Mouse (Mus musculus): ENCODE results near the gene Lpin3. TPM values are rescaled to one million over a fixed set of nuclear protein-coding genes. Genes with fewer than 3 reads are reported as not detected.

Gene Lpin3
- total RNA-seq, 2 experiments from 2014 or later: 12.9 to 46.6 TPM

GRCm38 (mm10) chr2:160884830-160885229 is 4.4 kb downstream of the Lpin3 start:
- DNase-seq (ENCODE audit: low spot score in 2 of 2): peak; percentile 51 to 56

DNA sequence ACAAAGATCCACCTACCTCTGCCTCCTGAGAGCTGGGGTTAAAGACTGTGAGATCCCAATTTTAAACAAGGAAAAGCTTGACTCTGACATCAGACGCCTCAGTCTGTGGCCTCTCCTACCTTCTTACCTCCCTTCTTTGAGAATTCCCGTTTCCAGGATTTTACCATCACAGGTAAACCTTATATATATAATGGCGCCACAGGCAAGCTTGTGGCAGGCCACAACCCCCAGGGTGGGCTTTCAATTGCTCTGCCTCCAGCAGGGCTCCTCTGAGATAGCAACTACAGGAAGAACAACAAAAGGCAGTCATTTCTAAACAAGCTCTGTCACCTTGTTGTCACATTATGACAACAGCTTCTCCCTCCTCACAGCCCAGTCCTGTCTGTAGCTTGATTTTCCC is 5.8 kb downstream of the Lpin3 start:
- DNase-seq (ENCODE audit: low spot score in 2 of 2): no peak

DNA sequence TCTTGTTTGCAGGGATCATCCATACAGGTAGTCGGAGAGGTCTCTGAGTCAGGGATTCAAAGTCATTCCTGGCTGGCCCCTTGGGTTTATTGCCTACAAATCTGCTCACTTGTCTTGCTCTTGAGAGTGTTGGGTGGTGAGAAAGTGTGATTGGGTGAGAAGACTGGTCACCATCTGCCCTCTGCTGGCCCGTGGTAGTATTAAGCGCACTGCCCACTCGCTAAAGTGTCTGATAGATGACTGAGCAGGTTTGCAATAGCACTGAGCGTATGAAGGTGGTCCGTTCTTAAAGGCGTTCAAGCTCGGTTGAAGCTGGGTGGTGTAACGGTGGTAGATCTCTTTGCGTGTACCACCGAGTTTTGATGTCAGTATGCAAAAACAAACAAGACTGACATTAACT is 6.8 kb downstream of the Lpin3 start:
- peak; percentile 77 for DNase-seq (ENCODE audit: low spot score in 2 of 2)

- no peak for DNase-seq (ENCODE audit: low spot score in 2 of 2)
Measured at GRCm38 (mm10) chr2:160887859-160888258, 7.4 kb downstream of the Lpin3 start.

DNA sequence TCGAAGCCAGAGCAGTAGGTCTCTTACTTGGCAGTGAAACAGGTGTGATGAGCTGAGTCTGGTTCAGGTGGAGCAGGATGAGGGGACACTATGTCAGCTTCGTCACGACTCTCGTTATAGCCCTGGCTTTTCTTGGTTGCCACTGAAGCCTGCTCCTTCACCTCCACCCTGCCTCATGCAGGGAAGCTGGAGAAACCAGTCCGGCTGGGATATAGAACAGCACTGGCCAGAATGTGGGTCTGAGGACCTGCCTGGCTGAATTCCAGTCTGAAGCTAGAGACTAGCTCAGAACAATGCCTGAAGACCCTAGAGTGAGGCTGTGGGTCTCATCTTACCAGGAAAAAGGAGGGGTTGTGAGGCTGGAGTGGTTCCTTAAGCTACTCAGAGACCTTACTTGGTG is 10.6 kb downstream of the Lpin3 start:
- DNase-seq (ENCODE audit: low spot score in 2 of 2): no peak

DNA sequence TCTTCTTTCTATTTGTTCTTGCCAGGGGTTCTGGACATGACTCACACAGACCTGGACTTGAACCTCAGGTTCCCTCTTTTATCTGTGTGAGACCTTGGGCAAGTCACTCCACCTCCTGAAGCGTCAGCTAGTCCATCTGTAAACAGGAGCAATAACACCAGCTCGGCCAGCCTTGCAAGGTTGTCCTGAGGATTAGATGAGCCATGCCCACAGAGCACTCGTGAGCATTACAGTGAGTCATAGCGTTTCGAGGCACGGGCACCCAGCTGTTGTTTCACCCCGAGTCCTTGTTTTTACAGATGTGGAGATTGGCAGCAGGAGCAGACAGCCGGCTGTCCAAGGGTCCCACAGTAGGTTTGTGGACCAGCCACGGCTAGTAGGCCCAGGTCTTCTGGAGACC is 11.2 kb downstream of the Lpin3 start:
- DNase-seq (ENCODE audit: low spot score in 2 of 2): no peak

DNA sequence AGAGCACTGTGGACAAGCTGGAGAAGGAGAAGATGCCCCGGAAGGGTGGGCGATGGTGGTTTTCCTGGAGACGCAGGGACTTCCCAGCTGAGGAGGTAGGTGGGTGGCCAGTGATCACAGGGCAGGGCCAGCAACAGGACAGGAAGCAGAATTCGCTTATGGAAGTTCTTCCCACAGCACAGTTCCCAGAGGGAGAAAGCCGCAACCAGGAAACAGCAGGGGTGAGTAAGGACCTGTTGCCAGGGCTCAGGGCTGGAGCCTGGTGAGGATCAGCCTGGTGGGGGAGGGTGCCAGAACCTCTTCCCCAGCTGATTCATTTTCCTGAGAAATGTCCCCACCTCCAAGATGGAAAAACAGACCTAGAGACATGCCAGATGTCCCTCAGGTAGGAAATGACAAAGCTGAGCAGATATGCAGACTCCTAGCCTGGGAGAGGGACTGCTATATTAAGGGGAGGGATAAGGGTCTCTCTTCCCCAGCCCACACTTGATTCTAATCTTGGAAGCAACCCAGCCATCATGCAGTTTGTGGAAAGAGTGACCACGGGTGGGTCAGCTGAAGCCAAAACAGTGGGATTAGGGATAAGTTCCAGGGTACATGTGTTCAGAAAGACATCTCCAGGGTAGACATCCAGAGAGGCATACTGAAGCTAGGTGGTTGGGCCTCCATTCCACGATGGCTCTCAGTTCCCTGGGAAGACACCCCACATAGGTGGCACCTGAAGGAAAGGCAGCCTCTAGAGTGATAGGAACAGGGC is 21.4 kb downstream of the Lpin3 start:
- no peak for DNase-seq (ENCODE audit: low spot score in 2 of 2)

- DNase-seq (ENCODE audit: low spot score in 2 of 2): no peak
Measured at GRCm38 (mm10) chr2:160905301-160905700, 24.8 kb downstream of the Lpin3 start.

DNA sequence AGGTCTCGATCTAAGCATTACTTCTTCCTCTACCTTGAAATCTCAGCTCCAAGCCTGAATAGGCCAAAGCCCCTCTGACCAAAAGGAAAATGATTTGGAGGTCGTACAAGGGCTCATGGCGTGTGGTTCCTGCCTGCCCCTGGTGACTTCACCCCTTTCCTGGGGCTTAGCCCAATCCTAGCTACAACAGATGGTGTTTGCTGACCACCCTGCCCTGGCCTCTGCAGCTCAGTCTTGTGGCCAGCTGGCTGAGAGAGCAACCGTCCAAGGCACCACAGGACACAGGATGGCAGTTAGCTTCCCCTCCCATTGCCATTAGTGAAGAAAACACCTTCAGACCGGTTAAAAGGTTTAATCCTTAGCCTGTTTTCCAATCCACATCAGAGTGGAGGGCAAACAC is 25.6 kb downstream of the Lpin3 start:
- no peak for DNase-seq (ENCODE audit: low spot score in 2 of 2)

- DNase-seq (ENCODE audit: low spot score in 2 of 2): no peak
Measured at GRCm38 (mm10) chr2:160908607-160909006, 28.1 kb downstream of the Lpin3 start.

DNA sequence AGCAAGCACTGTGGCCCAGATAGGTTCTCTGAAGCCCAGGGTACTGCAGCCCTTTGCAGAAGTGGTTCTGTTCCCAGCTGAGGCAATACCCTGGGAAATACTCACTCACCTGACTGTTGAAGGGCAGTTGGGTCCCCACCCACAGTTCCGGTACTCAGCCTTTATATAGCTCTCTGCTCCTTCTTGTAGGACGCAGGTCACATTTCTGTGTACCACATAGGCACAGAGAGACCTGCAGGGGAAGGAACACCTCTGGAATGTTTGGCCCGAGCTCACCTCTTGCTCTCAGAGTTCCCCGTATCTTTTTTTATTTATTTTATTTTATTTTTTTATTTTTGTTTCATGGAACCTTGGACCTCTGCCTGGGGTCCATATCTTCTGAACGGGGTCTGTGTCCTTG is 30.2 kb downstream of the Lpin3 start:
- DNase-seq (ENCODE audit: low spot score in 2 of 2): no peak

GRCm38 (mm10) chr2:160911558-160912201 is 31.2 kb downstream of the Lpin3 start:
- no peak for DNase-seq (ENCODE audit: low spot score in 2 of 2)

- DNase-seq (ENCODE audit: low spot score in 2 of 2): no peak
Measured at GRCm38 (mm10) chr2:160912231-160912671, 31.8 kb downstream of the Lpin3 start, which contains the start of gene Emilin3. Emilin3 (minus strand) TSS chr2:160912328.

DNA sequence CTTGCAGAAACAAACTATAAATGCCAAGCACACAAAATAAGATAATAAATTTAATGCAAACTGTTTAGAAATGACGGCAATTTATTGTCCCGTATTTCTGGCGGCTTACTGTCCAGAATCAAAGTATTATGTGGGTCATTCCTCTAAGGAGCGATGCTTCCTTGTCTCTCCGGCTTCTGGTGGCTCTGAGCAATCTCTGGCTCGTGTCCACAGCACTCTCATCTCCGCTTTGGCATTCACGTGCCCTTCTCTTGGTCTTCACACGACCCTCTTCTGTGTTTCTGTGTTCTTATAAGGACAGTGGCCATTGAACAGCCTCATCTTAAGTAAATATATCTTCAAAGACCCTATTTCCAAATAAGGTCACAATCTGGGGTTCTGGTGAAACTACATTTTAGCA is 34.2 kb downstream of the Lpin3 start:
- no peak for DNase-seq (ENCODE audit: low spot score in 2 of 2)

DNA sequence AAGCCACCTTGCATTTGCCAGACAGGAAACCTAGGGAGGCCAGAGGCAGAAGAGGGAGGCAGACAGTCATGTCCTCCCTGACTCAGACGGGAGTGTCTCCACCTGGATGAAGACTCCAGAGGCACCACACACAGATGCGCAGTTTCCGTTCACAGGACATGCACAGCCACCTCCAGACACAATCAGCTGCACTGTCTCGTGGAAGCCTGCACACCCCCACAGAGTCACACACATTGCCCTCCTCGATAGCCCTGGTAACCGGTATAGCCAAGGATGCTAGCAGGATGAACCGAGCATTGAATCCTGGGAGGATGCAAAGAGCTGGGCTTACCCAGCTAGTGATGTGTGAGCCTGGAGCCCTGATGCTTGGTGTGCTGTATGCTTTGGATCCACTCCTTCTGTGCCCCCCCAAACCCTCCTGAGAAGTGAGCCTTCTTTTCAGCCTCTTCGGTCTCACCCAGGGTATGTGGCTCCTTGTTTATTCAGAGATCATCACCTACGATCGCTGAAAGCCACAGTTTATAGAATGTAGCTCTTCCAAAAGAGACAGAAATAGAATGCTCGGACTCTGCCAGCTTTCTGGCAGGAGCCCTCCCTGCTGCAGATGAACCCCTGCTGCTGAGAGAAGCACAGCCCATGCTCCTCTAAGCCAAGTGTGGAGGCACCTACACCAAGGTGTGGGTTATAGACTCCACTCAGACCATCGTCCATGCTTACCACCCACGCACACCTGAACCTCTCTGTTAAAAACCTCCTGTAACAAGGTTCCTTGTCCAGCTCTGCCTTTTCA is 35.5 kb downstream of the Lpin3 start:
- DNase-seq (ENCODE audit: low spot score in 2 of 2): no peak

DNA sequence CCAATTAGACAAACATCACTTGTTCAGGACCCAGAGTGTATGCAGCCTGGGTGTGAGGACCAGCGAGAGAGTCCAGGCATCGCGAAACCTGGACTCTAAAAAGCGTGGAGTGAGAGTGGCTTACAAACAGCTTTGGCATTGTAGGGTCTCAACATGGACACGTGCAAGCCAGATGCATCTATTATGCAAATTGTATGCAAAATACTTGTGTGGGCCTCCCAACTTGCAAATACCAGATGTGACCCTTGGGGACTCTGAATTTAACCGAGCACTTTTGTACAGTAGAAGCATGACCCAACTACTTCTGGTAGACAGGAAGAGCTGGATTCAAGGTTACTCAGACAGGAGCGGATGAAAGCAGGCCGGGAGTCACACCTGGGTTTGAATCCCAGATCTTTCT is 36.2 kb downstream of the Lpin3 start:
- DNase-seq (ENCODE audit: low spot score in 2 of 2): no peak

DNA sequence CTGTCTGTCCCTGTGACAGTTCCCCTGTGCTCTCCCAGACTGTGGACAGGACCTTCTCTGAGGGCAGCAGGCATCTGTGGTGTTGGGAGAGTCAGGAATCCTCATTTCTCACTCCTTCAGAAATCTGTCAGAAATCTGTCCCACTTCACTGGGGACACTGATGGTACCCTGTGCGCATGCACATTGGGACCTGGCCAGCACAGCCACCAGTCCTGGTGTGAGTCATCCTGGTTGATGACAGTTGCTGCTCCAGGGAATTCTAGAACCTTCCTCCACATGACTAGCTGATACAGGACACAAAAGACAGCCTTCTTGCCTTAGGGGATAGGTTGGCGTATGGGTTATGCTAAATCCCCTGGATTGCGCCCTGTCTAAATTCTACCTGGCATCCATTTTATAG is 36.8 kb downstream of the Lpin3 start:
- DNase-seq (ENCODE audit: low spot score in 2 of 2): no peak

DNA sequence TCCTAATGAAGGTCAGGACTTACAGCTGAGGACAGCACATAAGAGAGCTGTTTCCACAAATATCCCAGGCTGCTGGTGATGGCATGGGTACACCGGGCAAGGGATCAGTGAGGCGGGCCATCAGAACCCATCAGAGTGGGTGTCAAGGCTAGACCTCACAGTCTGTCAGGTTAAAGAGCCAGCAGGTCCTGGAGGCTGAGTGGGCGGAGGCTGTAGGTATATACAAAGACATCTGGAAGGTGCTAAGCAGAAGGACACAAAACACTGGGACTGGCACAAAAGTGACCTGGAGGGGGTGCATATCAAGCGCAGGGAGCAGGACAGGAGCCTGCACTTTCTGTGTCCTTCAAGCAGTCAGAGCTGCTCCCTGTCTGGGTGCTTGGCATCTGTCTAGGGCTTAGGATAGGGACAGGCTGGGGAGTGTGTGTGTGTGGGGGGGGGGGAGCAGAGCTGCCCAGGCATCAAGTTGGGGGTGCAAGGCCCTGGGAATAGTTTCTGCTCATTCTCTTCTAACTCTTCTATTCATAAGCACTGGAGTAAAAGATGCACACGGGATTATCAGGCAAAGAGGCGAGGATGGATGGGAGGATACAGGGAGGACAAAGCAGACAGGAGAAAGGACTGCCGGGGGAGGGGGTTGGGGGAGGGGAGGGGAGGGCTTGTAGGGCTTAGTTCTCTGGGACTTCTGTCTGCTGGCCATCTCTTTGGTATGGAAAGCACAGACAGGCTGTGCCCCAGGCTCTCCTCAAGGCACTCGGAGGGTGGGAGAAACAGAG is 37.9 kb downstream of the Lpin3 start:
- DNase-seq (ENCODE audit: low spot score in 2 of 2): no peak

GRCm38 (mm10) chr2:160918930-160919215 is 38.4 kb downstream of the Lpin3 start:
- no peak for DNase-seq (ENCODE audit: low spot score in 2 of 2)

GRCm38 (mm10) chr2:160921285-160921684 is 40.8 kb downstream of the Lpin3 start:
- no peak for DNase-seq (ENCODE audit: low spot score in 2 of 2)

GRCm38 (mm10) chr2:160925203-160925602 is 44.7 kb downstream of the Lpin3 start:
- DNase-seq (ENCODE audit: low spot score in 2 of 2): no peak

All from adrenal gland, adult 18-20 months (tissue).